Mouse (Mus musculus) heart, embryonic 11.5 days (tissue): ENCODE data around the gene Gm49388. TPM values are rescaled to one million over a fixed set of nuclear protein-coding genes. Genes with fewer than 3 reads are reported as not detected.

Experiments
- ATAC-seq: fragments of 200-750 bp; cut with Nextera tagmentation; replicated peaks from 2 replicates; pipeline ENCODE4 v1.8.0; 2017; ENCODE audit warnings: moderate library complexity; ENCODE audit not compliant: insufficient number of reproducible peaks, low FRiP score, low TSS enrichment
- H3K27ac ChIP-seq: fragments of 300-500 bp; sonication (generic); 2 replicates; pipeline ENCODE4 v1.5.1; 2014; ENCODE audit warnings: mild to moderate bottlenecking, low read depth, low read length
- H3K27me3 ChIP-seq: fragments of 300-500 bp; sonication (generic); 2 replicates; pipeline ENCODE4 v1.6.1; 2014; ENCODE audit warnings: mild to moderate bottlenecking, low read length, mixed read lengths; ENCODE audit not compliant: control insufficient read depth, insufficient read depth
- H3K36me3 ChIP-seq: fragments of 300-500 bp; sonication (generic); 2 replicates; pipeline ENCODE4 v1.6.1; 2014; ENCODE audit warnings: mild to moderate bottlenecking, low read length, moderate library complexity, mixed read lengths; ENCODE audit not compliant: control insufficient read depth, insufficient read depth
- H3K4me1 ChIP-seq: fragments of 300-500 bp; sonication (generic); 2 replicates; pipeline ENCODE4 v1.6.1; 2014; ENCODE audit warnings: low read length; ENCODE audit not compliant: control insufficient read depth, insufficient read depth
- H3K4me2 ChIP-seq: fragments of 300-500 bp; sonication (generic); 2 replicates; pipeline ENCODE4 v1.6.1; 2014; ENCODE audit warnings: mild to moderate bottlenecking, moderate library complexity
- H3K4me3 ChIP-seq: fragments of 300-500 bp; sonication (generic); 2 replicates; pipeline ENCODE4 v1.5.1; 2014; ENCODE audit warnings: low read depth, low read length
- H3K9ac ChIP-seq: fragments of 300-500 bp; sonication (generic); 2 replicates; pipeline ENCODE4 v1.6.1; 2014; ENCODE audit warnings: mild to moderate bottlenecking, low read depth, low read length, moderate library complexity
- H3K9me3 ChIP-seq: fragments of 300-500 bp; sonication (generic); replicated peaks from 2 replicates; pipeline ENCODE4 v1.6.1; 2016; ENCODE audit warnings: low read length; ENCODE audit not compliant: control insufficient read depth
- WGBS: fragments of 180-500 bp; shearing (Covaris S2); extraction: QIAGEN DNeasy Blood & Tissue Kit; methylation state at CpG from one replicate; pipeline ENCODE4 v1.1.7; 2014; ENCODE audit not compliant: insufficient replicate concordance; 5-methylcytosine and 5-hydroxymethylcytosine counted together
- polyA plus RNA-seq: library from polyadenylated mRNA; unstranded; fragments of >200 nt; fragmentation: Nextera tagmentation; extraction: Ambion mirVana; gene quantifications from 2 replicates; pipeline ENCODE4 v1.2.1, GENCODE M21; 2014

Gm49388 gene
- polyA plus RNA-seq, 1 experiment from 2014 or later = not detected

DNA sequence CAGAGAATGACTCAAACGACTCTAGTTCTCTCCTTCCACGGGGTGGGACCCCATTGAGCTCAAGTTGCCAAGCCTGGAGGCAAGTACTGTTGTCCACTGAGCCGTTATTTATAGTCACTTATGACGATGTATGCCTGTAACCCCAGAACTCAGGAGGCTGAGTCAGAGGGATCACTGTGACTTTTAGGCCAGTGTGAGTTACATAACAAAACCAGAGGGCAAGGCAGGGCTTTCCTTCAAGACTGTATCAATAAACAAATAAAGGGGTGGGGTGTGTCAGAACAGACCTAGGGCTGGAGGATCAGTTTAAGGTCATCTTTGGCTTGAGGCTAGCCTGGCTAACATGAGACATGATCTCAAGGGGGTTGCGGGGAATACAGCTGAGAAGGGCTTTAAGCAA, 65.5 kb downstream of the Gm49388 start:
- no peak overlapping the region for H3K27ac ChIP-seq
- no peak overlapping the region for H3K4me3 ChIP-seq
- ATAC-seq = no peak
- H3K9me3 ChIP-seq = no peaks in the 10 kb centered on the region
- H3K4me2 ChIP-seq = no peak overlapping the region
- peaks cover 6% of the 10 kb centered on the region for H3K36me3 ChIP-seq
- no peaks in the 10 kb centered on the region for H3K27me3 ChIP-seq
- whole genome bisulfite sequencing = 64% methylated on average over 5 of the region's 5 CpGs
- no peaks in the 10 kb centered on the region; the same call in 1 of the 2 replicates for H3K4me1 ChIP-seq
- H3K9ac ChIP-seq = no peak overlapping the region

Other genes starting within 250 kb of the Gm49388 start
- gene Tmem265, start 224.2 kb upstream of the Gm49388 start, polyA plus RNA-seq = 3.0 and 5.6 TPM in 2 replicates
- 41.5 and 44.9 TPM in 2 replicates for gene Phkg2, start 212.3 kb upstream of the Gm49388 start, polyA plus RNA-seq
- 8.7 and 10.0 TPM in 2 replicates for gene Ccdc189, start 197.0 kb upstream of the Gm49388 start, polyA plus RNA-seq
- gene Rnf40, start 196.8 kb upstream of the Gm49388 start, polyA plus RNA-seq = 23.4 and 27.6 TPM in 2 replicates
- 11.2 and 12.0 TPM in 2 replicates for gene Zfp629, start 169.8 kb upstream of the Gm49388 start, polyA plus RNA-seq
- 32.5 and 34.4 TPM in 2 replicates for gene Bcl7c, start 76.7 kb upstream of the Gm49388 start, polyA plus RNA-seq
- 4.7 and 4.9 TPM in 2 replicates for gene Ctf1, start 72.9 kb upstream of the Gm49388 start, polyA plus RNA-seq
- gene Ctf2, start 53.4 kb upstream of the Gm49388 start, polyA plus RNA-seq = 0.32 TPM in 1 of 2 replicates, not detected in the other
- gene Fbxl19, start 41.1 kb upstream of the Gm49388 start, polyA plus RNA-seq = 2.5 and 3.3 TPM in 2 replicates
- 13.3 and 14.5 TPM in 2 replicates for gene Orai3, start 15.8 kb upstream of the Gm49388 start, polyA plus RNA-seq
- 16.9 and 20.8 TPM in 2 replicates for gene Setd1a, start 8.9 kb upstream of the Gm49388 start, polyA plus RNA-seq
- 18.1 and 23.5 TPM in 2 replicates for gene Hsd3b7, start 15.0 kb downstream of the Gm49388 start, polyA plus RNA-seq
- gene Stx4a, start 38.7 kb downstream of the Gm49388 start, polyA plus RNA-seq = 20.5 and 22.8 TPM in 2 replicates
- 1.4 and 1.8 TPM in 2 replicates for gene Stx1b, start 38.9 kb downstream of the Gm49388 start, polyA plus RNA-seq
- 10.1 and 12.0 TPM in 2 replicates for gene Zfp646, start 90.6 kb downstream of the Gm49388 start, polyA plus RNA-seq
- 10.1 and 11.5 TPM in 2 replicates for gene Zfp668, start 91.2 kb downstream of the Gm49388 start, polyA plus RNA-seq
- 0.90 and 2.0 TPM in 2 replicates for gene Prss53, start 105.4 kb downstream of the Gm49388 start, polyA plus RNA-seq
- not detected in 2 replicates for gene Gm21974, start 109.8 kb downstream of the Gm49388 start, polyA plus RNA-seq
- 98.7 and 101 TPM in 2 replicates for gene Vkorc1, start 110.0 kb downstream of the Gm49388 start, polyA plus RNA-seq
- gene Bckdk, start 118.5 kb downstream of the Gm49388 start, polyA plus RNA-seq = 166 and 174 TPM in 2 replicates
- 30.7 and 32.6 TPM in 2 replicates for gene Kat8, start 126.9 kb downstream of the Gm49388 start, polyA plus RNA-seq
- 0.94 and 0.96 TPM in 2 replicates for gene Prss8, start 144.5 kb downstream of the Gm49388 start, polyA plus RNA-seq
- gene Prss36, start 161.1 kb downstream of the Gm49388 start, polyA plus RNA-seq = 10.3 and 10.6 TPM in 2 replicates
- gene Fus, start 181.8 kb downstream of the Gm49388 start, polyA plus RNA-seq = 33.2 and 40.3 TPM in 2 replicates
- gene Pycard, start 208.3 kb downstream of the Gm49388 start, polyA plus RNA-seq = 35.6 and 37.8 TPM in 2 replicates
- 0.30 and 0.69 TPM in 2 replicates for gene Trim72, start 218.3 kb downstream of the Gm49388 start, polyA plus RNA-seq